Mouse (Mus musculus): ENCODE measurements at regions not wholly inside any gene's neighbourhood (a gene's known extent, or its start where the extent isn't known, plus 50 kb on each side); places are given as distances from the start of the nearest gene placed in this dataset.

DNA sequence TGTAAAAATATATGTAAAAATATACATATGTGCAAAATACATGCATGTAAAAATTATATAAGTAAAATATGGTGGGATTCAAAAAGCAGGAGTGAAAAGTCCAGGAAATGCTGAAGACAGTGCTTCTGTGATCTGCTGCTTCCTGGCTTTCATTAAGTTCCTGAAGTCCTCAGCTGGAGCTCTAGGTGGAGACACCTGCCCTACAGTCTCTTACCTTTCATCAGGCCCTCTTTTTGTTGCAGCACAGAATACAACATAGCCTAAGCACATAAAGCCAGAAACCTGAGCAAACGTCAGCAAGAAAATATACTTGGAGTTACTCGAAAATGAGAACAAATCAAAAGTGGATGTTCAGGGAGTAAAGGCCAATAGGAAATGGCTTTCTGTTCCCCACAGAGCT lies 120.6 kb downstream of the Cldn1 start:
- TF ChIP-seq CTCF (IDR thresholded peaks at IDR 0.05; ENCODE audit: low read depth) (peak; percentile 33; the same call in 1 of the 2 replicates), EP300 (IDR thresholded peaks at IDR 0.05; ENCODE audit: low read depth) (no peak)
